Mouse (Mus musculus) embryo, embryonic 11 days (tissue): ENCODE results near the gene Setd2.

Experiments used
- DNase-seq: peaks from one replicate; pipeline ENCODE4 v3.0.0-alpha.2; 2015

Setd2 gene

GRCm38 (mm10) chr9:110532538-110533291 is at the start of gene Setd2:
Gene Setd2, plus strand, starts transcription at chr9:110532597.
- peak; percentile 79 for DNase-seq

GRCm38 (mm10) chr9:110488841-110489240 is 43.6 kb upstream of the Setd2 start:
- no peak for DNase-seq

GRCm38 (mm10) chr9:110490913-110491312 is 41.5 kb upstream of the Setd2 start:
- no peak for DNase-seq

GRCm38 (mm10) chr9:110525737-110526136 is 6.7 kb upstream of the Setd2 start:
- no peak for DNase-seq

- peak; percentile 33 for DNase-seq
Observed at GRCm38 (mm10) chr9:110529002-110529737, 3.2 kb upstream of the Setd2 start.

GRCm38 (mm10) chr9:110530650-110531049 is 1.7 kb upstream of the Setd2 start:
- no peak for DNase-seq

GRCm38 (mm10) chr9:110531151-110531791 is 1.1 kb upstream of the Setd2 start:
- peak; percentile 10 for DNase-seq

GRCm38 (mm10) chr9:110531914-110532489 is 395 bp upstream of the Setd2 start:
- DNase-seq: peak; percentile 98

GRCm38 (mm10) chr9:110533645-110534044 is 1.2 kb downstream of the Setd2 start:
- DNase-seq: no peak

- no peak for DNase-seq
Observed at GRCm38 (mm10) chr9:110535114-110535513, 2.7 kb downstream of the Setd2 start.

- no peak for DNase-seq
Observed at GRCm38 (mm10) chr9:110536636-110537035, 4.2 kb downstream of the Setd2 start.

- DNase-seq: no peak
Observed at GRCm38 (mm10) chr9:110538511-110538910, 6.1 kb downstream of the Setd2 start.

- no peak for DNase-seq
Observed at GRCm38 (mm10) chr9:110541988-110542387, 9.6 kb downstream of the Setd2 start.

GRCm38 (mm10) chr9:110548261-110548660 is 15.9 kb downstream of the Setd2 start:
- no peak for DNase-seq

- no peak for DNase-seq
Observed at GRCm38 (mm10) chr9:110568309-110568708, 35.9 kb downstream of the Setd2 start.

- no peak for DNase-seq
Observed at GRCm38 (mm10) chr9:110582161-110582560, 49.8 kb downstream of the Setd2 start.

GRCm38 (mm10) chr9:110583521-110583920 is 51.1 kb downstream of the Setd2 start:
- DNase-seq: no peak

GRCm38 (mm10) chr9:110611471-110611870 is 79.1 kb downstream of the Setd2 start:
- no peak for DNase-seq

GRCm38 (mm10) chr9:110617081-110617480 is 84.7 kb downstream of the Setd2 start:
- no peak for DNase-seq

- DNase-seq: no peak
Observed at GRCm38 (mm10) chr9:110620180-110620579, 87.8 kb downstream of the Setd2 start.

GRCm38 (mm10) chr9:110620685-110621084 is 88.3 kb downstream of the Setd2 start:
- DNase-seq: no peak

- no peak for DNase-seq
Observed at GRCm38 (mm10) chr9:110622621-110623219, 90.3 kb downstream of the Setd2 start.
